ENCODE assay signal across 30 mouse cellular contexts in the genomic region with DNA sequence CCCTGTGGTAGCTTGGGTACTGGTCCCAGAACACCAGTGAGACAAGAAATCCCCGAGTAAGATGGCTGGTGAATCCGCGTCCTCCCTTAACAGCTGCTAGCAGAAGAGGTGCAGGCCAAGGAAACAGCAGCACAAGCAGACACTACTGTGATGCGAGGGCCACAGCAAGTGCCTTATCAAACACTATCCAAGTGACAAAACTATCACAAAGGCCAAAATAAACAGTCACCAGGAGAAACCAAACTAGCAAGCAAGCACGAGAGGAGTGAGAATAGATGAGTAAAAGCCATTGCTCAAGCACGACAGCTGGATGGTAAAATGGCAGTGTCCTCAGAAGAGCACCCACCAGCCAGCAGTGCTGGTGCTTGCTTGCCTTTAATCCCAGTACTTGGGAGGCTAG.
"Had no signal": no experiment of that assay in that cellular context is flagged by ENCODE, and none has a peak within 500 bp of the region (broad histone marks: within the 10 kb centered on the region; RNA-seq: fewer than 3 reads in every experiment).

No protein-coding gene starts in this region.

- H3K27me3 ChIP-seq: limb, embryonic 12.5 days; limb, embryonic 13.5 days; limb, embryonic 15.5 days; liver, embryonic 12.5 days; liver, embryonic 13.5 days; liver, embryonic 15.5 days; lung, embryonic 15.5 days; midbrain, embryonic 12.5 days; midbrain, embryonic 13.5 days; midbrain, embryonic 15.5 days; neural tube, embryonic 12.5 days; neural tube, embryonic 13.5 days had no signal

- H3K4me1 ChIP-seq: limb, embryonic 12.5 days; limb, embryonic 13.5 days; limb, embryonic 15.5 days; liver, embryonic 12.5 days; lung, embryonic 15.5 days; midbrain, embryonic 15.5 days; neural tube, embryonic 12.5 days had no signal

- H3K4me3 ChIP-seq: left cerebral cortex, adult 2 months; limb, embryonic 10.5 days; limb, embryonic 12.5 days; limb, embryonic 13.5 days; limb, embryonic 15.5 days; liver, embryonic 12.5 days; liver, embryonic 13.5 days; liver, embryonic 15.5 days; lung, embryonic 15.5 days; megakaryocyte, embryonic 14.5 days; midbrain, embryonic 10.5 days; midbrain, embryonic 12.5 days; midbrain, embryonic 13.5 days; midbrain, embryonic 15.5 days; myocyte; neural tube, embryonic 12.5 days; neural tube, embryonic 13.5 days had no signal

- ATAC-seq: liver, embryonic 12.5 days; lung, postnatal 0 days; midbrain, embryonic 13.5 days; midbrain, embryonic 15.5 days; midbrain, embryonic 16.5 days had no signal

- H3K36me3 ChIP-seq: limb, embryonic 10.5 days; limb, embryonic 12.5 days; limb, embryonic 13.5 days; liver, embryonic 12.5 days; liver, embryonic 13.5 days; liver, embryonic 15.5 days; lung, embryonic 15.5 days; midbrain, embryonic 10.5 days; midbrain, embryonic 12.5 days; midbrain, embryonic 13.5 days; midbrain, embryonic 15.5 days; neural tube, embryonic 12.5 days; neural tube, embryonic 13.5 days had no signal

- H3K9ac ChIP-seq: limb, embryonic 12.5 days; limb, embryonic 13.5 days; limb, embryonic 15.5 days; liver, embryonic 12.5 days; liver, embryonic 13.5 days; liver, embryonic 14.5 days; liver, embryonic 15.5 days; lung, embryonic 14.5 days; lung, embryonic 15.5 days; midbrain, embryonic 12.5 days; midbrain, embryonic 13.5 days; midbrain, embryonic 15.5 days; neural tube, embryonic 12.5 days; neural tube, embryonic 13.5 days had no signal

- DNase-seq: left cerebral cortex, postnatal 4 days; liver, embryonic 13.5 days; lung, adult 18-20 months; lung, adult 2 months; lung, embryonic 14.5 days; lung, postnatal 10 days; lung, postnatal 14 days; lung, postnatal 36 days; lung, postnatal 4 days; midbrain, embryonic 14.5 days had no signal

- H3K4me2 ChIP-seq: limb, embryonic 12.5 days; limb, embryonic 13.5 days; limb, embryonic 15.5 days; liver, embryonic 12.5 days; liver, embryonic 13.5 days; liver, embryonic 15.5 days; lung, embryonic 14.5 days; lung, embryonic 15.5 days; midbrain, embryonic 12.5 days; midbrain, embryonic 13.5 days; midbrain, embryonic 15.5 days; neural tube, embryonic 12.5 days; neural tube, embryonic 13.5 days had no signal

- H3K27ac ChIP-seq: left cerebral cortex, adult 2 months; limb, embryonic 10.5 days; limb, embryonic 12.5 days; limb, embryonic 13.5 days; limb, embryonic 15.5 days; liver, embryonic 12.5 days; liver, embryonic 13.5 days; liver, embryonic 14.5 days; liver, embryonic 15.5 days; lung, embryonic 15.5 days; macrophage; midbrain, embryonic 10.5 days; midbrain, embryonic 12.5 days; midbrain, embryonic 13.5 days; midbrain, embryonic 15.5 days; neural tube, embryonic 12.5 days; neural tube, embryonic 13.5 days had no signal

- H3K9me3 ChIP-seq: limb, embryonic 10.5 days; limb, embryonic 12.5 days; limb, embryonic 13.5 days; limb, embryonic 15.5 days; liver, embryonic 12.5 days; liver, embryonic 13.5 days; liver, embryonic 15.5 days; lung, embryonic 15.5 days; megakaryocyte, embryonic 14.5 days; midbrain, embryonic 10.5 days; midbrain, embryonic 12.5 days; midbrain, embryonic 13.5 days; midbrain, embryonic 15.5 days; neural tube, embryonic 12.5 days; neural tube, embryonic 13.5 days had no signal
